Mouse (Mus musculus) olfactory bulb, adult 2 months (tissue): ENCODE data around the gene Dscaml1. TPM values are rescaled to one million over a fixed set of nuclear protein-coding genes. Genes with fewer than 3 reads are reported as not detected.
"Not testable (repeated sequence)": the region's sequence is repeated elsewhere in the genome, so short reads cannot be mapped to it uniquely, and the experiment has no call there.

Source experiments
- H3K27ac ChIP-seq: fragments of 200-500 bp; 2 replicates; pipeline ENCODE4 v1.5.1; 2012; ENCODE audit warnings: low read depth, low read length; ENCODE audit not compliant: insufficient read depth
- H3K4me1 ChIP-seq: fragments of 200-500 bp; 2 replicates; pipeline ENCODE4 v1.6.1; 2012; ENCODE audit warnings: low read length; ENCODE audit not compliant: control insufficient read depth, insufficient read depth
- H3K4me3 ChIP-seq: fragments of 200-500 bp; 2 replicates; pipeline ENCODE4 v1.5.1; 2012; ENCODE audit warnings: mild to moderate bottlenecking, low read depth, low read length, moderate library complexity; ENCODE audit not compliant: insufficient read depth
- CTCF ChIP-seq: fragments of 200-500 bp; IDR thresholded peaks from 2 replicates; pipeline ENCODE4 v1.5.1; 2012; ENCODE audit warnings: low read depth, mild to moderate bottlenecking, low read length, moderate library complexity; ENCODE audit not compliant: insufficient read depth
- POLR2A ChIP-seq: fragments of 200-500 bp; IDR thresholded peaks from 2 replicates; pipeline ENCODE4 v1.6.1; 2012; ENCODE audit warnings: mild to moderate bottlenecking, low read depth, low read length, moderate library complexity; ENCODE audit not compliant: insufficient read depth
- WGBS: fragments of 180-500 bp; shearing (Covaris S2); methylation state at CpG from one replicate; pipeline ENCODE4 v1.1.7; 2018; 5-methylcytosine and 5-hydroxymethylcytosine counted together
- polyA plus RNA-seq: library from polyadenylated mRNA; stranded (reverse); fragments of >200 nt; gene quantifications from 2 replicates; pipeline ENCODE4 v1.2.4, GENCODE M21; 2012; ENCODE audit warnings: low replicate concordance; ENCODE audit not compliant: missing spikeins, insufficient read depth, insufficient read length

Gene Dscaml1
- polyA plus RNA-seq, 1 experiment: not detected

GRCm38 (mm10) chr9:45754452-45755091 lies 328.1 kb downstream of the Dscaml1 start:
- TF ChIP-seq POLR2A (no peak), CTCF (peak; percentile 41; the same call in 1 of the 2 replicates)
- no peak overlapping the region for H3K4me3 ChIP-seq
- H3K4me1 ChIP-seq: peaks cover 7% of the 10 kb centered on the region
- 33% methylated on average over 8 of the region's 8 CpGs for WGBS
- peak overlapping the region; percentile 11; the same call in 1 of the 2 replicates for H3K27ac ChIP-seq

GRCm38 (mm10) chr9:45766195-45766594 lies 339.8 kb downstream of the Dscaml1 start:
- Histone ChIP-seq H3K4me3 (no peak overlapping the region), H3K4me1 (no peaks in the 10 kb centered on the region), H3K27ac (no peak overlapping the region)
- TF ChIP-seq CTCF (no peak), POLR2A (no peak)
- WGBS: 63% methylated on average over 6 of the region's 6 CpGs

- no peak for TF ChIP-seq POLR2A
- TF ChIP-seq CTCF: no peak
- Histone ChIP-seq H3K27ac (no peak overlapping the region), H3K4me1 (no peaks in the 10 kb centered on the region), H3K4me3 (no peak overlapping the region)
- 95% methylated on average over 8 of the region's 8 CpGs for WGBS
Measured at GRCm38 (mm10) chr9:45767155-45767554, 340.7 kb downstream of the Dscaml1 start.

- Histone ChIP-seq H3K4me3 (no peak overlapping the region), H3K27ac (no peak overlapping the region), H3K4me1 (no peaks in the 10 kb centered on the region)
- no peak for TF ChIP-seq CTCF
- TF ChIP-seq POLR2A: no peak
- WGBS: 86% methylated on average over 18 of the region's 18 CpGs
Measured at GRCm38 (mm10) chr9:45768421-45768820, 342.0 kb downstream of the Dscaml1 start.

- WGBS: 91% methylated on average over 5 of the region's 5 CpGs
- TF ChIP-seq CTCF (no peak), POLR2A (no peak)
- no peak overlapping the region for H3K4me3 ChIP-seq
Measured at GRCm38 (mm10) chr9:45769596-45769995, 343.2 kb downstream of the Dscaml1 start.

GRCm38 (mm10) chr9:45774088-45774487 lies 347.7 kb downstream of the Dscaml1 start:
- WGBS: 89% methylated on average over 6 of the region's 6 CpGs
- H3K4me3 ChIP-seq: no peak overlapping the region
- no peak for TF ChIP-seq CTCF
- TF ChIP-seq POLR2A: no peak
- peaks cover 5% of the 10 kb centered on the region for H3K4me1 ChIP-seq
- H3K27ac ChIP-seq: no peak overlapping the region

More at GRCm38 (mm10) chr9:45769596-45769995, 343.2 kb downstream of the Dscaml1 start:
- Histone ChIP-seq H3K27ac (no peak overlapping the region), H3K4me1 (no peaks in the 10 kb centered on the region)

GRCm38 (mm10) chr9:45776176-45776575 lies 349.7 kb downstream of the Dscaml1 start:
- not testable (repeated sequence) for H3K4me3 ChIP-seq, H3K27ac ChIP-seq
- WGBS: 75% methylated on average over 3 of the region's 3 CpGs
- peaks cover 10% of the 10 kb centered on the region for H3K4me1 ChIP-seq

GRCm38 (mm10) chr9:45779201-45779600 lies 352.8 kb downstream of the Dscaml1 start:
- WGBS: 61% methylated on average over 6 of the region's 6 CpGs
- TF ChIP-seq POLR2A: no peak
- TF ChIP-seq CTCF: no peak
- no peak overlapping the region for H3K4me3 ChIP-seq
- no peak overlapping the region for H3K27ac ChIP-seq
- H3K4me1 ChIP-seq: peaks cover 10% of the 10 kb centered on the region

- no peak for TF ChIP-seq CTCF
- TF ChIP-seq POLR2A: no peak
- WGBS: 77% methylated on average over 12 of the region's 12 CpGs
- peaks cover 25% of the 10 kb centered on the region for H3K4me1 ChIP-seq
- H3K27ac ChIP-seq: no peak overlapping the region
- no peak overlapping the region for H3K4me3 ChIP-seq
Measured at GRCm38 (mm10) chr9:45783249-45784069, 357.0 kb downstream of the Dscaml1 start.
